Mouse (Mus musculus) liver, postnatal 0 days (tissue): ENCODE measurements at regions not wholly inside any gene's neighbourhood (a gene's known extent, or its start where the extent isn't known, plus 50 kb on each side); places are given as distances from the start of the nearest gene placed in this dataset.

Experiments
- ATAC-seq: fragments of 200-750 bp; cut with Nextera tagmentation; 2 replicates; pipeline ENCODE4 v1.8.0; 2017; ENCODE audit warnings: mild to moderate bottlenecking, moderate library complexity
- DNase-seq: peaks from one replicate; pipeline ENCODE4 v3.0.0-alpha.2; 2016
- H3K27ac ChIP-seq: fragments of 300-500 bp; sonication (generic); 2 replicates; pipeline ENCODE4 v1.5.1; 2014; ENCODE audit warnings: antibody characterized with exemption, moderate library complexity, mild to moderate bottlenecking, low read depth
- H3K27me3 ChIP-seq: fragments of 300-500 bp; sonication (generic); 2 replicates; pipeline ENCODE4 v1.6.1; 2014; ENCODE audit warnings: low read length, control low read depth, mixed read lengths; ENCODE audit not compliant: insufficient read depth
- H3K36me3 ChIP-seq: fragments of 300-500 bp; sonication (generic); replicated peaks from 2 replicates; pipeline ENCODE4 v1.6.1; 2014; ENCODE audit warnings: mild to moderate bottlenecking, control low read depth, low read length, moderate library complexity, mixed read lengths; ENCODE audit not compliant: insufficient read depth
- H3K4me1 ChIP-seq: fragments of 300-500 bp; sonication (generic); 2 replicates; pipeline ENCODE4 v1.6.1; 2014; ENCODE audit warnings: antibody characterized with exemption, mild to moderate bottlenecking, control low read depth; ENCODE audit not compliant: insufficient read depth
- H3K4me2 ChIP-seq: fragments of 300-500 bp; sonication (generic); 2 replicates; pipeline ENCODE4 v1.6.1; 2014; ENCODE audit warnings: low read depth, mild to moderate bottlenecking, low read length, moderate library complexity, mixed read lengths
- H3K4me3 ChIP-seq: fragments of 300-500 bp; sonication (generic); 2 replicates; pipeline ENCODE4 v1.5.1; 2014; ENCODE audit warnings: low read depth, low read length
- H3K9ac ChIP-seq: fragments of 300-500 bp; sonication (generic); replicated peaks from 2 replicates; pipeline ENCODE4 v1.6.1; 2014; ENCODE audit warnings: mild to moderate bottlenecking, moderate library complexity
- H3K9me3 ChIP-seq: fragments of 300-500 bp; sonication (generic); 2 replicates; pipeline ENCODE4 v1.6.1; 2016; ENCODE audit warnings: mild to moderate bottlenecking, control low read depth, low read length, mixed read lengths
- CTCF ChIP-seq: sonication (generic); IDR thresholded peaks from 2 replicates; pipeline ENCODE4 v1.5.1; 2016; ENCODE audit warnings: antibody characterized with exemption, low read depth
- EP300 ChIP-seq: IDR thresholded peaks from 2 replicates; pipeline ENCODE4 v1.6.1; 2016; ENCODE audit warnings: antibody characterized with exemption, low read depth, mild to moderate bottlenecking
- WGBS: fragments of 180-500 bp; shearing (Covaris S2); extraction: QIAGEN DNeasy Blood & Tissue Kit; methylation state at CpG from one replicate; pipeline ENCODE4 v1.1.7; 2014; ENCODE audit not compliant: insufficient replicate concordance; 5-methylcytosine and 5-hydroxymethylcytosine counted together

DNA sequence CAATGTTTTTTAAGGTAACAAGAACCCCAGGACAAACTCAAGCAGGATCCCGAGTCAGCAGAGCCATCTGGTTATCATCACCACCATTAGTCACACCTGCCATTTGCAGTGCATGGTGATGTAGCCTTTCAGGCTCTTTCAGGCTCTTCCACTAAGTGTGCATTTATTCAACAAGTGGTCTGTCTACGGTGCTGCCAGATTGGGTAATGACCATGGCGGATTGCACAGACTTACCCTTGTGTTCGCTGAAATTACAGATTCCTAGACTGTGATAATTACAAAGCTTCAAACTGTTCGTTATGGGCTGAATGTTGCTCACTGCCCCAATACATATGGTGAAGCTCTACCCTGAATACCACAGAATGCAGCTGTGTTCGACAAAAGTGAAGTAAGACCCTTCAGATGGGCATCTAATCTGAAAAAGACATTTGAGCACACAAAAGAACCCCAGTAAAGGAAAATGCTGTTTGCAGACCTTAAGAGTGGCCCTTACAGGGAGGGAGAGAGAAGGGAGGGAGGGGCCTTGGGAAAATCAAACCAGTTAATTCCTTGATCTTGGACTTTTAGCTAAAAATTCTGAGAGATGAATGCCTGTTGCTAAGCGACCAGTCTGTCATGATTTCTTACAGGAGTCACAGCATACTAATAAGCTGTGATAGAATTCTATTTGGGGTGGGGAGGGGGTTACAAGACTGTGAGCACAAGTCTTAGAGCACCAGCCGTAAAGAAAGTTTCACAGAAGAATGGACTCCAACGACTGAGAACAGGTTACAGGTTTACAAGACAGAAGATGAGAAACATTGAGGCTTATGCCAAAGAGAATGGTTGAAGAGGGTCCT lies 85.2 kb upstream of the Gm527 start:
- DNase-seq (no peak), ATAC-seq (no peak)
- H3K36me3 ChIP-seq = no peaks in the 10 kb centered on the region
- no peaks in the 10 kb centered on the region for H3K27me3 ChIP-seq
- H3K4me3 ChIP-seq = no peak overlapping the region
- no peaks in the 10 kb centered on the region for H3K4me1 ChIP-seq
- H3K27ac ChIP-seq = no peak overlapping the region
- H3K4me2 ChIP-seq = no peak overlapping the region
- no peak for TF ChIP-seq EP300
- no peak for TF ChIP-seq CTCF
- no peak overlapping the region for H3K9ac ChIP-seq
- H3K9me3 ChIP-seq = no peaks in the 10 kb centered on the region
- WGBS = 68% methylated on average over 9 of the region's 9 CpGs

GRCm38 (mm10) chr12:64857709-64858108 lies 60.0 kb upstream of the Gm527 start:
- ATAC-seq = no peak
- no peaks in the 10 kb centered on the region for H3K36me3 ChIP-seq

More at GRCm38 (mm10) chr12:64857709-64858108, 60.0 kb upstream of the Gm527 start:
- TF ChIP-seq CTCF (no peak), EP300 (no peak)
- Histone ChIP-seq H3K4me3 (no peak overlapping the region), H3K27ac (no peak overlapping the region), H3K9ac (no peak overlapping the region), H3K4me1 (no peaks in the 10 kb centered on the region), H3K4me2 (no peak overlapping the region), H3K27me3 (no peaks in the 10 kb centered on the region), H3K9me3 (no peaks in the 10 kb centered on the region)
- no peak for DNase-seq
